Mouse (Mus musculus): Measurements from ENCODE around the gene Slc7a6os. TPM values are rescaled to one million over a fixed set of nuclear protein-coding genes. Genes with fewer than 3 reads are reported as not detected.

The Slc7a6os gene
- polyA plus RNA-seq, 1 experiment from 2014 or later = 36.5 TPM

Other genes starting within 250 kb of the Slc7a6os start
- 14.9 and 17.8 TPM in 2 replicates for gene Slc12a4, start 244.8 kb downstream of the Slc7a6os start, polyA plus RNA-seq (2016; fragmentation: Nextera tagmentation; extraction: Ambion mirVana)
- gene Dpep3, start 231.5 kb downstream of the Slc7a6os start, polyA plus RNA-seq (2016; fragmentation: Nextera tagmentation; extraction: Ambion mirVana) = not detected in 2 replicates
- 19.4 and 20.5 TPM in 2 replicates for gene Dus2, start 219.6 kb downstream of the Slc7a6os start, polyA plus RNA-seq (2016; fragmentation: Nextera tagmentation; extraction: Ambion mirVana)
- gene Dpep2nb, start 205.0 kb downstream of the Slc7a6os start, polyA plus RNA-seq (2016; fragmentation: Nextera tagmentation; extraction: Ambion mirVana) = not detected in 2 replicates
- 24.0 and 24.7 TPM in 2 replicates for gene Ddx28, start 199.1 kb downstream of the Slc7a6os start, polyA plus RNA-seq (2016; fragmentation: Nextera tagmentation; extraction: Ambion mirVana)
- gene Nfatc3, start 152.1 kb downstream of the Slc7a6os start, polyA plus RNA-seq (2016; fragmentation: Nextera tagmentation; extraction: Ambion mirVana) = 6.6 TPM in 2 replicates
- gene Esrp2, start 74.0 kb downstream of the Slc7a6os start, polyA plus RNA-seq (2016; fragmentation: Nextera tagmentation; extraction: Ambion mirVana) = 2.0 and 2.6 TPM in 2 replicates
- 12.6 and 14.0 TPM in 2 replicates for gene Pla2g15, start 60.5 kb downstream of the Slc7a6os start, polyA plus RNA-seq (2016; fragmentation: Nextera tagmentation; extraction: Ambion mirVana)
- 86.5 and 87.9 TPM in 2 replicates for gene Slc7a6, start 42.1 kb downstream of the Slc7a6os start, polyA plus RNA-seq (2016; fragmentation: Nextera tagmentation; extraction: Ambion mirVana)
- gene Prmt7, start within 50 bp of the Slc7a6os start, polyA plus RNA-seq (2016; fragmentation: Nextera tagmentation; extraction: Ambion mirVana) = 88.6 and 89.1 TPM in 2 replicates
- gene Smpd3, start 127.1 kb upstream of the Slc7a6os start, polyA plus RNA-seq (2016; fragmentation: Nextera tagmentation; extraction: Ambion mirVana) = 5.3 and 6.2 TPM in 2 replicates
- 22.3 and 24.5 TPM in 2 replicates for gene Zfp90, start 204.4 kb upstream of the Slc7a6os start, polyA plus RNA-seq (2016; fragmentation: Nextera tagmentation; extraction: Ambion mirVana)

Data from forebrain, embryonic 10.5 days (tissue).